10 mouse cellular contexts compared by ENCODE assay signal in genomic region chr14:103650413-103651101, GRCm38 (mm10). TPM values are rescaled to one million over a fixed set of nuclear protein-coding genes. Genes with fewer than 3 reads are reported as not detected.
DNase-seq lines count a peak whose midpoint lies in the region; ATAC-seq and TF ChIP-seq lines count a peak whose summit lies in the region.
"Had no signal": no experiment of that assay in that cellular context is flagged by ENCODE, and none has a peak within 500 bp of the region (broad histone marks: within the 10 kb centered on the region; RNA-seq: fewer than 3 reads in every experiment).

No protein-coding gene starts in this region.

- peaks cover 26% of the 10 kb centered on the region for H3K4me1 ChIP-seq in embryonic facial prominence, embryonic 10.5 days
- H3K4me1 ChIP-seq in heart, postnatal 0 days (ENCODE audit: control insufficient read depth, insufficient read depth): 0 out of 2 replicates have a peak, but pooled peaks cover 10% of the 10 kb centered on the region
- H3K4me1 ChIP-seq in liver, postnatal 0 days (ENCODE audit: insufficient read depth): 0 out of 2 replicates have a peak, but pooled peaks cover 11% of the 10 kb centered on the region
- H3K4me1 ChIP-seq in neural tube, embryonic 13.5 days (replicated peaks): peaks cover 56% of the 10 kb centered on the region
- peaks cover 3% of the 10 kb centered on the region for H3K4me1 ChIP-seq in stomach, embryonic 16.5 days (ENCODE audit: control insufficient read depth, insufficient read depth, low read length)

- peak overlapping the region; percentile 88 for H3K4me3 ChIP-seq in embryonic facial prominence, embryonic 10.5 days
- peak overlapping the region; percentile 71 for H3K4me3 ChIP-seq in heart, postnatal 0 days (ENCODE audit: low read depth, low read length)
- H3K4me3 ChIP-seq in liver, postnatal 0 days (ENCODE audit: low read depth, low read length): peak overlapping the region; percentile 60
- peak overlapping the region; percentile 94 for H3K4me3 ChIP-seq in neural tube, embryonic 13.5 days
- H3K4me3 ChIP-seq in stomach, embryonic 16.5 days (replicated peaks; ENCODE audit: low read length): peak overlapping the region; percentile 75
- H3K4me3 ChIP-seq: myocyte had no signal

- H3K27me3 ChIP-seq in embryonic facial prominence, embryonic 10.5 days (replicated peaks; ENCODE audit: low read depth, poor library complexity, severe bottlenecking): peaks cover 41% of the 10 kb centered on the region
- H3K27me3 ChIP-seq in heart, postnatal 0 days (ENCODE audit: control insufficient read depth, insufficient read depth, low read length): peaks cover 40% of the 10 kb centered on the region
- peaks cover 30% of the 10 kb centered on the region for H3K27me3 ChIP-seq in liver, postnatal 0 days (ENCODE audit: insufficient read depth, low read length)
- H3K27me3 ChIP-seq in neural tube, embryonic 13.5 days: no peaks in the 10 kb centered on the region
- peaks cover 8% of the 10 kb centered on the region; the same call in 1 of the 2 replicates for H3K27me3 ChIP-seq in stomach, embryonic 16.5 days (ENCODE audit: control insufficient read depth, insufficient read depth, low read length)

- H3K27ac ChIP-seq in embryonic facial prominence, embryonic 10.5 days (replicated peaks): peak overlapping the region; percentile 90
- H3K27ac ChIP-seq in heart, postnatal 0 days (ENCODE audit: low read depth): no peak overlapping the region
- peak overlapping the region; percentile 57 for H3K27ac ChIP-seq in liver, postnatal 0 days (ENCODE audit: low read depth)
- H3K27ac ChIP-seq in neural tube, embryonic 13.5 days (replicated peaks): peak overlapping the region; percentile 99
- peak overlapping the region; percentile 76 for H3K27ac ChIP-seq in stomach, embryonic 16.5 days (ENCODE audit: low read length)

- peak; percentile 64 to 73 for DNase-seq in left cerebral cortex, adult 18-20 months (ENCODE audit: low spot score in 2 of 2)
- no peak for DNase-seq in left cerebral cortex, adult 11 months (ENCODE audit: low spot score)
- DNase-seq in embryonic facial prominence, embryonic 10.5 days (ENCODE audit: low spot score): peak; percentile 75
- no peak for DNase-seq in heart, postnatal 0 days (ENCODE audit: low spot score)
- DNase-seq in kidney, postnatal 25 days: peak; percentile 69 to 85
- peak; percentile 61 for DNase-seq in liver, postnatal 0 days

- WGBS in embryonic facial prominence, embryonic 10.5 days: under 1% methylated on average over 66 of the region's 67 CpGs
- under 1% methylated on average over 60 of the region's 67 CpGs for WGBS in heart, postnatal 0 days
- under 1% methylated on average over 53 of the region's 67 CpGs for WGBS in liver, postnatal 0 days (ENCODE audit: insufficient replicate concordance)
- 0% methylated on average over 64 of the region's 67 CpGs for WGBS in neural tube, embryonic 13.5 days
- under 1% methylated on average over 56 of the region's 67 CpGs for WGBS in stomach, embryonic 16.5 days

- peak; percentile 40 for ATAC-seq in heart, postnatal 0 days (ENCODE audit: insufficient read depth, low read depth)
- ATAC-seq in liver, postnatal 0 days: peak; percentile 55
- peak; percentile 86 for ATAC-seq in neural tube, embryonic 13.5 days (ENCODE audit: low read depth)
- ATAC-seq in stomach, embryonic 16.5 days (ENCODE audit: insufficient read depth, low FRiP score): peak; percentile 74

- H3K4me2 ChIP-seq in heart, postnatal 0 days (ENCODE audit: low read depth, low read length): peak overlapping the region; percentile 100
- peak overlapping the region; percentile 97 for H3K4me2 ChIP-seq in liver, postnatal 0 days (ENCODE audit: low read depth, low read length)
- peak overlapping the region; percentile 66 for H3K4me2 ChIP-seq in neural tube, embryonic 13.5 days
- H3K4me2 ChIP-seq in stomach, embryonic 16.5 days (ENCODE audit: low read depth, low read length): peak overlapping the region; percentile 98

- no peaks in the 10 kb centered on the region for H3K36me3 ChIP-seq in embryonic facial prominence, embryonic 10.5 days (replicated peaks)
- no peaks in the 10 kb centered on the region for H3K36me3 ChIP-seq in heart, postnatal 0 days (replicated peaks; ENCODE audit: control insufficient read depth, insufficient read depth, low read length)
- H3K36me3 ChIP-seq in liver, postnatal 0 days (replicated peaks; ENCODE audit: insufficient read depth, low read length): no peaks in the 10 kb centered on the region
- no peaks in the 10 kb centered on the region for H3K36me3 ChIP-seq in neural tube, embryonic 13.5 days
- H3K36me3 ChIP-seq in stomach, embryonic 16.5 days (ENCODE audit: control insufficient read depth, insufficient read depth, low read length): no peaks in the 10 kb centered on the region

- TF ChIP-seq EP300 in heart, postnatal 0 days (IDR thresholded peaks at IDR 0.05; ENCODE audit: low read depth): no peak
- no peak for TF ChIP-seq EP300 in liver, postnatal 0 days (IDR thresholded peaks at IDR 0.05; ENCODE audit: low read depth)

- no peaks in the 10 kb centered on the region for H3K9me3 ChIP-seq in embryonic facial prominence, embryonic 10.5 days
- H3K9me3 ChIP-seq in heart, postnatal 0 days (replicated peaks; ENCODE audit: control insufficient read depth, low read length): no peaks in the 10 kb centered on the region
- H3K9me3 ChIP-seq in liver, postnatal 0 days (ENCODE audit: low read length): no peaks in the 10 kb centered on the region
- H3K9me3 ChIP-seq in neural tube, embryonic 13.5 days: no peaks in the 10 kb centered on the region
- no peaks in the 10 kb centered on the region for H3K9me3 ChIP-seq in stomach, embryonic 16.5 days (replicated peaks; ENCODE audit: control insufficient read depth, low read length)

- no peak for TF ChIP-seq CTCF in heart, postnatal 0 days (IDR thresholded peaks at IDR 0.05; ENCODE audit: low read depth)
- no peak for TF ChIP-seq CTCF in liver, postnatal 0 days (IDR thresholded peaks at IDR 0.05; ENCODE audit: low read depth)

- H3K9ac ChIP-seq in heart, postnatal 0 days (replicated peaks; ENCODE audit: low read depth, low read length): no peak overlapping the region; the same call in 1 of the 2 replicates
- peak overlapping the region; percentile 58 for H3K9ac ChIP-seq in liver, postnatal 0 days (replicated peaks)
- peak overlapping the region; percentile 98 for H3K9ac ChIP-seq in neural tube, embryonic 13.5 days
- peak overlapping the region; percentile 79 for H3K9ac ChIP-seq in stomach, embryonic 16.5 days (ENCODE audit: low read length)

RNA-seq across cellular contexts. Expression of gene Slain1, which starts 0.5 kb away (rescaled TPM):
- total RNA-seq in left cerebral cortex, adult 18-20 months (2021): 10 to 100 TPM; 46.3 to 51.9 TPM
- 3.9 and 4.1 TPM in 2 replicates for polyA plus RNA-seq in embryonic facial prominence, embryonic 10.5 days (2016; fragmentation: Nextera tagmentation; extraction: Ambion mirVana)
- 1.9 TPM in 1 of 2 replicates, not detected in the other for total RNA-seq in heart, postnatal 0 days (2014; rRNA removed; ENCODE audit: low replicate concordance)
- polyA plus RNA-seq in heart, postnatal 0 days (2015; fragmentation: Nextera tagmentation; extraction: Ambion mirVana): 0.16 and 0.21 TPM in 2 replicates
- polyA plus RNA-seq in liver, postnatal 0 days (2015; fragmentation: Nextera tagmentation; extraction: Ambion mirVana): 0.28 and 0.46 TPM in 2 replicates
- 14.7 and 15.2 TPM in 2 replicates for polyA plus RNA-seq in neural tube, embryonic 13.5 days (2015; fragmentation: Nextera tagmentation; extraction: Ambion mirVana)
- 0.57 and 0.85 TPM in 2 replicates for polyA plus RNA-seq in stomach, embryonic 16.5 days (2015; fragmentation: Nextera tagmentation; extraction: Ambion mirVana)
- total RNA-seq: MEL had no signal
- polyA plus RNA-seq: myocyte had no signal

Comparison
In these comparisons a context has a peak if more than half of its experiments do, and no peak if none do; other contexts are left out.
1. DNase-seq: peak in left cerebral cortex, adult 18-20 months (2 of 2), embryonic facial prominence, embryonic 10.5 days (single experiment), kidney, postnatal 25 days (2 of 2) and liver, postnatal 0 days (single experiment); none in left cerebral cortex, adult 11 months (single experiment) and heart, postnatal 0 days (single experiment).
2. Peak in every context shown above with its lines, with median percentiles within 50 percentile points of each other: H3K4me3 ChIP-seq, ATAC-seq and H3K4me2 ChIP-seq.